Mouse (Mus musculus): ENCODE measurements around the gene Fam131c. TPM values are rescaled to one million over a fixed set of nuclear protein-coding genes. Genes with fewer than 3 reads are reported as not detected.

The Fam131c gene
- 0.28 and 0.44 TPM in 2 replicates for polyA plus RNA-seq (2016; fragmentation: Nextera tagmentation; extraction: Ambion mirVana)

GRCm38 (mm10) chr4:141367997-141368791 is at the start of gene Fam131c:
TSS of gene Fam131c (plus strand) at chr4:141368220.
- peaks cover 15% of the 10 kb centered on the region for H3K4me1 ChIP-seq
- no peaks in the 10 kb centered on the region for H3K36me3 ChIP-seq (replicated peaks)
- H3K4me3 ChIP-seq, result peak within 1 kb of the TSS; percentile 71
- no peaks in the 10 kb centered on the region for H3K9me3 ChIP-seq
- peak; percentile 62 for DNase-seq (ENCODE audit: low spot score)
- H3K27me3 ChIP-seq (replicated peaks; ENCODE audit: low read depth, poor library complexity, severe bottlenecking), result peaks cover 88% of the 10 kb centered on the region
- H3K27ac ChIP-seq (replicated peaks), result peak within 1 kb of the TSS; percentile 44
- WGBS, result under 1% methylated on average over 70 of the region's 71 CpGs

DNA sequence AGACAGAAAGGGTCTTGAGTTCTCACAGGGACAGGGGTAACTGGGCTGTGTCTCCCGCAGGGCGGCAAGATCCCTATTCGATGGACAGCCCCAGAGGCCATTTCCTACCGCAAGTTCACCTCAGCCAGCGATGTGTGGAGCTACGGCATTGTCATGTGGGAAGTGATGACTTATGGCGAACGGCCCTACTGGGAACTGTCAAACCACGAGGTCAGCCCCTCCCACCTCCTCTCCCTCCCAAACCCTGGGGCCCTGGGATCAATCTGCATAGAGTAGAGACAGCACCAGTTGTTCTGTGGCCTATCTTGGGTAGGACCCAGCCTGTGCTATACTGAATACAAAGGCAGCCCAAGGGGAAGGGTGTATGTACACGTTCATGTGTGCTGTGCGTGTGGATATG is 45.5 kb upstream of the Fam131c start:
- no peak for DNase-seq (ENCODE audit: low spot score)
- no peak overlapping the region for H3K27ac ChIP-seq (replicated peaks)
- no peak overlapping the region for H3K4me3 ChIP-seq
- H3K27me3 ChIP-seq (replicated peaks; ENCODE audit: low read depth, poor library complexity, severe bottlenecking), result no peaks in the 10 kb centered on the region
- H3K36me3 ChIP-seq (replicated peaks), result peaks cover 59% of the 10 kb centered on the region
- WGBS, result 85% methylated on average over 11 of the region's 11 CpGs
- H3K4me1 ChIP-seq, result peaks cover 19% of the 10 kb centered on the region
- no peaks in the 10 kb centered on the region for H3K9me3 ChIP-seq

GRCm38 (mm10) chr4:141324771-141325191 is 43.2 kb upstream of the Fam131c start:
- 89% methylated on average over 6 of the region's 6 CpGs for WGBS
- H3K27me3 ChIP-seq (replicated peaks; ENCODE audit: low read depth, poor library complexity, severe bottlenecking), result no peaks in the 10 kb centered on the region
- peaks cover 20% of the 10 kb centered on the region for H3K4me1 ChIP-seq
- H3K27ac ChIP-seq (replicated peaks), result no peak overlapping the region
- H3K36me3 ChIP-seq (replicated peaks), result peaks cover 44% of the 10 kb centered on the region
- DNase-seq (ENCODE audit: low spot score), result no peak
- H3K4me3 ChIP-seq, result no peak overlapping the region
- no peaks in the 10 kb centered on the region for H3K9me3 ChIP-seq

DNA sequence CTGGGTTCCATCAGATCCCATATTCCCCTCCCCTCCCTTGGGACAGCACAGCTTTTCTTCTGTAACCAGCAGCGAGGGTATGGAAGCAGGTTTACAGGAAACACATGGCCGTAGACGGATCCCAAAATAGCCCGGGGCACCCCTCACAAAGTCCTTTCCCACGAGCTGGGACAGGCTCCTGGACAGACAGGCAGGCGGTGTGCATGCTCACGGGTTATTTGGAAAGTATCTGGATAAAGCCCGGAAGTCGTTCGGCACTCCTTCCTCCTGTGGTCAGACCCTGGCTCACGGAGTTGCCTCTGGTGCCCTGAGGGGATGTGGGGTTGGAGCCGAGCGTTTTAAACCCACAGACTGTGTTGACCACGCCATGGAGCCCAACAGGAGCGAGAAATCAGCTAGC is 42.4 kb upstream of the Fam131c start:
- Histone ChIP-seq H3K36me3 (replicated peaks) (peaks cover 42% of the 10 kb centered on the region), H3K27ac (replicated peaks) (peak overlapping the region; percentile 45), H3K4me1 (peaks cover 24% of the 10 kb centered on the region), H3K27me3 (replicated peaks; ENCODE audit: low read depth, poor library complexity, severe bottlenecking) (no peaks in the 10 kb centered on the region), H3K4me3 (no peak overlapping the region), H3K9me3 (no peaks in the 10 kb centered on the region)
- WGBS, result 34% methylated on average over 15 of the region's 15 CpGs
- no peak for DNase-seq (ENCODE audit: low spot score)

- no peak for DNase-seq (ENCODE audit: low spot score)
- 69% methylated on average over 4 of the region's 4 CpGs for WGBS
- H3K9me3 ChIP-seq, result no peaks in the 10 kb centered on the region
- no peak overlapping the region for H3K4me3 ChIP-seq
- peak overlapping the region; percentile 45; the same call in 1 of the 2 replicates for H3K27ac ChIP-seq (replicated peaks)
- no peaks in the 10 kb centered on the region for H3K27me3 ChIP-seq (replicated peaks; ENCODE audit: low read depth, poor library complexity, severe bottlenecking)
- peaks cover 28% of the 10 kb centered on the region for H3K36me3 ChIP-seq (replicated peaks)
- peaks cover 24% of the 10 kb centered on the region for H3K4me1 ChIP-seq
Observed at GRCm38 (mm10) chr4:141327075-141327474, 40.9 kb upstream of the Fam131c start.

DNA sequence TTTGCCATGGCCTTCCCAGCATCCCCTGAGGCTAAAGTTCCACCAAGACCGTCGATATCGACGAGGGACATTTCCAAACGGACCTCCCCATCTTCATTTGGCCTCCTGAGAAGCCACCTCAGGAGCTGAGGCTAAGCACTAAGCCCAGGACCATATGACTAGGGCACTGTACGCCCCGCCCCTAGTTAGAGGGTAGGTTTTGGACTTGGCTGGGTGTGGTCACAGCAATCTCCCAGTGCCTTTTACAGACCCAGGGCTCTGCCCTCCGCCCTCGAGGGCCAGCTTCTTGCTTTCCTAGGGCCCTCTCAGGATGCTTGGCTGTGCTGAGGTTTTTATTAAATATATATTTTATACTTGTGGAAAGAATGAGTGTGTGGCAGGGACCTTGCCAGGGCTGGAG is 39.3 kb upstream of the Fam131c start:
- no peaks in the 10 kb centered on the region for H3K27me3 ChIP-seq (replicated peaks; ENCODE audit: low read depth, poor library complexity, severe bottlenecking)
- H3K4me3 ChIP-seq, result no peak overlapping the region
- H3K36me3 ChIP-seq (replicated peaks), result peaks cover 12% of the 10 kb centered on the region
- peaks cover 33% of the 10 kb centered on the region for H3K4me1 ChIP-seq
- WGBS, result 81% methylated on average over 9 of the region's 9 CpGs
- H3K27ac ChIP-seq (replicated peaks), result no peak overlapping the region
- no peaks in the 10 kb centered on the region for H3K9me3 ChIP-seq
- no peak for DNase-seq (ENCODE audit: low spot score)

GRCm38 (mm10) chr4:141329968-141330367 is 38.1 kb upstream of the Fam131c start:
- no peak for DNase-seq (ENCODE audit: low spot score)
- Histone ChIP-seq H3K27me3 (replicated peaks; ENCODE audit: low read depth, poor library complexity, severe bottlenecking) (no peaks in the 10 kb centered on the region), H3K4me3 (no peak overlapping the region), H3K36me3 (replicated peaks) (no peaks in the 10 kb centered on the region; the same call in 1 of the 2 replicates), H3K9me3 (no peaks in the 10 kb centered on the region), H3K27ac (replicated peaks) (no peak overlapping the region), H3K4me1 (peaks cover 40% of the 10 kb centered on the region)
- WGBS, result 62% methylated on average over 12 of the region's 12 CpGs

DNA sequence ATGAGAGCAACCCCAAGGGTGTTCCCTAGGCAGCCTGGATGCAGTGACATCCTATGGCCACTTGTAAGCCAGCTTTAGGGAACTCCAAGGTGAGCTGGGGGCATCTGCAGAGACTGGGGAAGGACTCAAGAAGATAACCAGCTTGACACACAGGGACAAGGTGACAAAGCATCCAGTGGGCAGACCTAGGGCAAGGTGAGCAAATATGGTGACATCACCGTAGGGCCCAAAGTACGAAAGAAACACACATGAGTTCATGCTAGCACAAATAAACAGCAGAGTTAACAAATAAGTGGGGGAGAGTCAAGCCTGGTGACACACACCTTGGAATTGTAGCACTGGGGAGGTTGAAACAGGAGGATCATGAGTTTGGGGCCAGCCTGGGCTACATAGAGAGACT is 36.6 kb upstream of the Fam131c start:
- H3K36me3 ChIP-seq (replicated peaks), result no peaks in the 10 kb centered on the region; the same call in 1 of the 2 replicates
- no peak overlapping the region for H3K4me3 ChIP-seq
- 97% methylated on average over 2 of the region's 2 CpGs for WGBS
- peaks cover 42% of the 10 kb centered on the region for H3K4me1 ChIP-seq
- H3K27me3 ChIP-seq (replicated peaks; ENCODE audit: low read depth, poor library complexity, severe bottlenecking), result no peaks in the 10 kb centered on the region
- DNase-seq (ENCODE audit: low spot score), result no peak
- H3K9me3 ChIP-seq, result no peaks in the 10 kb centered on the region
- H3K27ac ChIP-seq (replicated peaks), result no peak overlapping the region

DNA sequence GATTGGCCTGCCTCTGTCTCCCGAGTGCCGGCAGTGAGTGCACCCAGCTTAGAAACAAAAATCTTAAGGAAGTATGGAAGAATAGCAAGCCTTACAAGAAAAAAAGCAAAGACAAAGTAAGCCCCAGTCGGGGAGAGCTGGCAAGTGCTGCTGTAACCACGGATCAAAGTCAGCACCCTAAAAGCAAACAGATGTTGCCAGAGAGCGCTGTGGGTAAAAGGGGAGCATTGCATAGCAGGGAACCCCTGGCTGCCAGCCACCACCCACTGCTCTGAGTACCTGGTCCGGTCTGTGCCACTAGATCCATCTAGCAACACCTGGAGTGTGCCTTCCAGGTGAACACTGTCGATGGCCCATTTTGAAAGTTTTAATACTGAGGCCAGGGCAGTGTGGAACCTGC is 35.8 kb upstream of the Fam131c start:
- 80% methylated on average over 7 of the region's 7 CpGs for WGBS
- DNase-seq (ENCODE audit: low spot score), result no peak
- H3K9me3 ChIP-seq, result no peaks in the 10 kb centered on the region
- H3K27me3 ChIP-seq (replicated peaks; ENCODE audit: low read depth, poor library complexity, severe bottlenecking), result no peaks in the 10 kb centered on the region
- peaks cover 39% of the 10 kb centered on the region for H3K4me1 ChIP-seq
- H3K4me3 ChIP-seq, result no peak overlapping the region
- H3K36me3 ChIP-seq (replicated peaks), result no peaks in the 10 kb centered on the region; the same call in 1 of the 2 replicates
- no peak overlapping the region for H3K27ac ChIP-seq (replicated peaks)

DNA sequence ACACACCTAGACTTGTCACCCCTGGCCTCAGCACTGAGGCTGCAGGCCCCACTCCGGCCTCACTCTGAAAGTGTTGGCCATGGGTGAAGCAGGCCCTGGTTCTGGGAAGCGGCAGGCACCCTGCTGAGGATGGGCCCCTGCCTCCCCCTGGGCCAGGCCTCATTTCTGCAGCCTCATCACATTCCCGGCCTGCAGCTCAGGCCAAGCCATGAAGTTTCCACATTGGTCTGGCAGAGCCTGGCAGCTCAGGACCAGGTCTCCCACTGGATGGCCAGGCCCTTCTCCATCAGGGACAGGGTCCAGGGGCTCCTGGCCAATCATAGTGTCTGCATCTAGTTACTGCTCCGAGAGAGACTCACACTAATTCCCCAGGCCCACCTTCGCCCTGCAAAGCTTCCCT is 33.3 kb upstream of the Fam131c start:
- H3K27ac ChIP-seq (replicated peaks), result peak overlapping the region; percentile 82
- H3K9me3 ChIP-seq, result no peaks in the 10 kb centered on the region
- DNase-seq (ENCODE audit: low spot score), result no peak
- H3K36me3 ChIP-seq (replicated peaks), result no peaks in the 10 kb centered on the region
- WGBS, result 59% methylated on average over 5 of the region's 5 CpGs
- H3K4me3 ChIP-seq, result no peak overlapping the region
- peaks cover 2% of the 10 kb centered on the region for H3K27me3 ChIP-seq (replicated peaks; ENCODE audit: low read depth, poor library complexity, severe bottlenecking)
- peaks cover 60% of the 10 kb centered on the region for H3K4me1 ChIP-seq

GRCm38 (mm10) chr4:141335263-141335796 is 32.7 kb upstream of the Fam131c start:
- H3K27me3 ChIP-seq (replicated peaks; ENCODE audit: low read depth, poor library complexity, severe bottlenecking), result peaks cover 8% of the 10 kb centered on the region
- WGBS, result 2% methylated on average over 3 of the region's 3 CpGs
- no peaks in the 10 kb centered on the region for H3K36me3 ChIP-seq (replicated peaks)
- H3K27ac ChIP-seq (replicated peaks), result peak overlapping the region; percentile 82
- no peaks in the 10 kb centered on the region for H3K9me3 ChIP-seq
- H3K4me3 ChIP-seq, result no peak overlapping the region
- peaks cover 62% of the 10 kb centered on the region for H3K4me1 ChIP-seq
- DNase-seq (ENCODE audit: low spot score), result peak; percentile 65

DNA sequence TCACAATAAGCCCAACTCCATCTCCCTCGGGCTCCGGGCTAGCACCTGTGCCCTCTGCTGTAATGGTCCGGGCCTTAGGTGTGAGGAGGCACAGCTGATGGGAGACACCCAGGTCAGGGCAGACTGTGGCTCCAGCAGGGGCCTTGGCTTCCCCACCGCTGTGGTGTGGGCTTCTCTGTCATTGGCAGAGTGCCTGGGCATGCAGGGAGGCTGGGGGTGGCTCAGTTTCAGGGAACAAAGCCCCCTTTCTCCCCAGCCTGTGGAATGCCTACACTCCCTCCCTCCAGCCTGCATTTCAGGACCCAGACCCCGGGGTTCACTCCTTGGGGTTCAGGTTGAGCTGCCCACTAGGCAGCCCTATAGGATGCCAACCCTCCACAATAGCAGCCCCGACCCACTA is 31.8 kb upstream of the Fam131c start:
- H3K27ac ChIP-seq (replicated peaks), result peak overlapping the region; percentile 82
- peaks cover 70% of the 10 kb centered on the region for H3K4me1 ChIP-seq
- WGBS, result 60% methylated on average over 6 of the region's 6 CpGs
- no peaks in the 10 kb centered on the region for H3K36me3 ChIP-seq (replicated peaks)
- peaks cover 16% of the 10 kb centered on the region for H3K27me3 ChIP-seq (replicated peaks; ENCODE audit: low read depth, poor library complexity, severe bottlenecking)
- H3K4me3 ChIP-seq, result no peak overlapping the region
- no peak for DNase-seq (ENCODE audit: low spot score)
- H3K9me3 ChIP-seq, result no peaks in the 10 kb centered on the region

GRCm38 (mm10) chr4:141337986-141338385 is 30.0 kb upstream of the Fam131c start:
- peaks cover 77% of the 10 kb centered on the region for H3K4me1 ChIP-seq
- DNase-seq (ENCODE audit: low spot score), result peak; percentile 74
- peak overlapping the region; percentile 81 for H3K27ac ChIP-seq (replicated peaks)
- no peaks in the 10 kb centered on the region for H3K9me3 ChIP-seq
- H3K36me3 ChIP-seq (replicated peaks), result no peaks in the 10 kb centered on the region
- peaks cover 20% of the 10 kb centered on the region for H3K27me3 ChIP-seq (replicated peaks; ENCODE audit: low read depth, poor library complexity, severe bottlenecking)
- WGBS, result 29% methylated on average over 6 of the region's 6 CpGs
- peak overlapping the region; percentile 31 for H3K4me3 ChIP-seq
